Mouse (Mus musculus) spleen, adult 2 months (tissue): ENCODE data around the gene Egr4.

ENCODE experiments used
- CTCF ChIP-seq: fragments of 200-500 bp; IDR thresholded peaks from 2 replicates; pipeline ENCODE4 v1.5.1; 2011; ENCODE audit warnings: mild to moderate bottlenecking, inconsistent platforms; ENCODE audit not compliant: insufficient read depth, insufficient read length, insufficient replicate concordance; ENCODE audit errors: extremely low read depth
- POLR2A ChIP-seq: fragments of 200-500 bp; IDR thresholded peaks from 2 replicates; pipeline ENCODE4 v1.6.1; 2011; ENCODE audit warnings: low read depth, low read length, inconsistent platforms

DNA sequence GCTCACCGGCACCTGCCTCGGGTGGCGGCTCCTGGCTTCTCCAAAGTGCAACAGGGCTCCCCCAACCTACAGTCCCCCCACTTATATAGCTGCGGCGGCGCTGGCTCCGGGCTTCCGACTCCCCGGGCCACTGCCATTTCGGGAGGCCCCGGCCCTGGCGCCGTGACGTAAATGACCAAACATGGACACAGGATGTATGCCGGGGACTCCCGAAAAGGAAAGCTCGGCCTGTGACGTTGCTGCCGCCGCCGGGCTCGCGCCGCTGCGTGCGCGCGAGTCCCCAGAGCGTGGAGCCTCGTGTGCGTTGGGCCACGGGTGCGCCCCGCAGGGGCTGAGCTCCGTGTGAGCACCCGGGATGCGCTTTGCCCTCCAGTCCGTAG is at the start of gene Egr4:
- TF ChIP-seq POLR2A (no peak), CTCF (no peak)
